Mouse (Mus musculus) adrenal gland, postnatal 14 days (tissue): ENCODE measurements around the gene Cyp26b1. TPM values are rescaled to one million over a fixed set of nuclear protein-coding genes. Genes with fewer than 3 reads are reported as not detected.
A peak's percentile ranks its signal among the peaks of the same experiment; 100 is the strongest.

ENCODE experiments used
- DNase-seq: peaks from one replicate; pipeline ENCODE4 v3.0.0; 2021; ENCODE audit warnings: mixed read lengths
- total RNA-seq: library from RNA; stranded (reverse); gene quantifications from 2 replicates; pipeline ENCODE4 v1.2.3, GENCODE M21; 2021

Gene Cyp26b1
- total RNA-seq, 1 experiment from 2014 or later = 3.3 TPM

DNA sequence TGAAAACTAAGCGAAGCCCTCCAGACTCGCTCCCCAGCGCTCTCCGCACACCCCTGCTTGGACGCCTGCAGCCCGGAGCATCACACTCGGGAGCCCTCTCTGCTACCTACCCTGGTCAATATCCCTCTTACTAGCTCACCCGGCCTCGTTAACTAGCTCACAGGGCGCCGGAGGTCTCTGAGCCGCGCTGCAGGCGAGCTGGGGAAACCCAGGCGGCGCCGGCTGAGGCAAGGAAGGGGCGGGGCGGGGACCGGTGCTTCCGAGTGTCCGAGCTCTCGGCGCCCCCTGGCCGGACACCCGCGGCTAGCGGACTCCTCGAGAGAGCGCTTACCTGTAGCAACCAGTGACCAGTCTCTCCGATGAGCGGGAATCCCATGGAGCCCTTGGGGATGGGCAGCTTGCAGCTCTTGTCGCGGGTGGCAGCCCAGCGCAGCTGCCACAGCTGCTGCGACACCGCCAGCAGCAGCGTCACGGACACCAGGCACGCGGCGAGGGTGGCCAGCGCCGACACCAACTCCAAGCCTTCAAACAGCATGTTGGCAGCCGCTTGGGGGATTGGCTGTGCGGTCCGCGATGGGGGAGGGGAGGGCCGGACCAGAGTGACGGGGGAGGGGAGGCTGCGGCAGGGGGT is 6.1 kb downstream of the Cyp26b1 start:
- DNase-seq = peak; percentile 74

DNA sequence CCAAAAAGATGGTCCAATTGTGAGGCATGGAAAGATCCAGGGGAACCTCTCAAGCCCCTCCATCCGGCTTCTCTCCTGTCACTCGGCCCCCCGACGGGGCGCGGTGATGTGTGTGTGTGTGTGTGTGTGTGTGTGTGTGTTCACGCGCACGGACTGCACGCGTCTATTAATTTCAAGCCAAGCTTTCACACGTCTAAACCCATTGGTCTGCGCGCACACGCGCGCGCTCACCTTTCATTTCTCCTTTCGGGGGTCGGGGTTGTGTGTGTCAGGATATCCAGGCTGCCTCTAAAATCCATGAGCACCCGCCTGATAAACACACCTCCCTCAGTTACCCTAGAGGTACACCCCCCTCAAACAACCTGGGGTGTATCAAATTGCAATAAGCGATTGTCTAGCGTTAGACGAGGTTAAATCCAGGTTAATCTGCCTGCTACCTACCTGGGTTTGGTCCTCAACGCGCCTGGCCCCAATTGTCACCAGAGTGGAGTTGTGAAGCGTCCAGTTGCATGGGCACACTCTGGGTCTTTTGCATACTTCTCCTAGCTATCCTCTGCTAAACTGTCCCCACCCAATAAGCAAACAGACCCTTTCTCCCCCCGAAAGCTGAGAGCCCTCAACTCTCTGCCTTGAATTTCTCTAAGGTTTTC is 7.0 kb downstream of the Cyp26b1 start:
- DNase-seq = no peak

- DNase-seq = no peak
Measured at GRCm38 (mm10) chr6:84585686-84586300, 7.9 kb downstream of the Cyp26b1 start.

- DNase-seq = peak; percentile 62
Measured at GRCm38 (mm10) chr6:84584783-84585685, 8.7 kb downstream of the Cyp26b1 start.

GRCm38 (mm10) chr6:84583841-84584782 is 9.6 kb downstream of the Cyp26b1 start:
- DNase-seq = no peak

DNA sequence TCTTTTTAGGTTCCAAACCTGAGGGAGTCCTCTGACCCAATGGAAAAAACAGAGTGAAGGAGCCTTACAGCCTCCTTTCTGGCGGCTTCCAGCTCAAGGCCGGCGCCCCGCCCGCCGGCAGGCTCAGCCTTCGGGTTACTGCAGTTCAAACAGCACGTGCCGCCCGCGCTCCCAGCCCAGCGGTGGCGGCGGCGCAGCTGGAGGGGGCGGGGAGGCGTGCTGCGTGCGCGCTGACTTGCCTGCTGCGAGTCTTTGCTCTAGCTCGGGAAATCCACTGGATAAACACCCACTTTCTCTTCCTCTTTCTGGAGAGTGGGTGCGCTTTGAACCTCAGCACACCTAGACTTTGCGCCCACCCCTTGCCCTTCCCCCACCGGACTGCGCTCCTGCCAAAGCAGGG is 10.3 kb downstream of the Cyp26b1 start:
- DNase-seq = peak; percentile 93

DNA sequence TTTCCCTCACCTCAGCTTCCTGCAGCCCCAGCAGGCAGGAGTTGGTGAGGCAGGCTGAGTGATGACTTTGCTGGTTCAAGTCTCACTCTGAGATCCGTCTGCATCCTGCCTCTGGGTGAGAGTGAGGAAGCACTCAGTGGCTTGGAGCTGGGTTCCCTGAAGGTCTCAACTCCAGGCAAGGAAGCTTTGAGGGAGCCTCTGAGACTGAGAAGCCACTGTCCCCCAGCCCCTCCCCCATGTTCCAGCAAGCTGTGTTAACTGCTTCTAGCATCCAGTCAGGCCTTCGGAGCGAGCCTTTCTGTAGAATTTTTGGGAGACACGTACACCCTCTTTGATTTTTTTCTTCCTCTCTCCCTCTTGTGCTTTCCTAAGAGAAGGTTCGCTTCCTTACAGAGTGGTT is 10.9 kb downstream of the Cyp26b1 start:
- DNase-seq = no peak

GRCm38 (mm10) chr6:84581833-84582445 is 11.8 kb downstream of the Cyp26b1 start:
- DNase-seq = no peak

DNA sequence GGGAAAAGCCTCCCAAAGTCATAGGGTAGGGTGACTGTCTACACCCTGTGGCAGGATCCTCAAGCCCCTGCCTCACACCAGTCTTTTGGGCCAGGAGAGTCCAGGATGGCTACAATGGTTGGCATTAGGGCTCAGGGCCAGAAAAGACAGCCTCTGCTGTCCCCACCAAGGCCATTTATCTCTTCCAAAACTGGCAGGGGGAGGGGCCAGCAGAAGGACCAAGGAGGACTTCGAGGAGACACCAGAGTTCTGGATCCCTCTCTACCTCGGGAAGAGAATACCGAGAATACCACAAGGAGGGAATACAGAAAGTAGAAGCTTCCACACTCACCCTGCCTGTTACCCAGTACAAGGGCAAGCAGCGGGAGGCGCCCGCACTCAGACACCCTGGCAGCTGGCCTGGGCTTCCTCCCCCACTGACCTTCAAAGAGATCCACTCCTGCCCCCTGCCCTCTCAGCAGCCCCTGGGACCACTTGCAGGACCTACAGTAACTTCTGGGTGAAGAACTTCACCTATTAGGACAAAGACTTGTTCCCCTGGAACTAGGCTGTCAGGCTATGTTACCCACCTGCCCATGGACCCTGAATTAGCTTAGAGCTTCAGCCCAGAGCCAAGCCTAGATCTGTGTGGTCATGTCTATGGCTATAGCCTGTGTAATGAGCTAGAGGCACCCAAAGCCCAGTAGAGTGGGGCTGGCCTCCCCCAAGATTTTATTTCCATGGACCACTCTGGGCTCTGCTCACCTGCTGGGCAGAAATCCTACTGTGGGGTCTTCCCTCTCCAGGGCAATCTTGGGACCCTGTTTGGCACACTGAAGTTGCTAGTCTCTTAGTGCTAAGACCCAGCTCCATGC is 12.5 kb downstream of the Cyp26b1 start:
- peak; percentile 55 for DNase-seq

DNA sequence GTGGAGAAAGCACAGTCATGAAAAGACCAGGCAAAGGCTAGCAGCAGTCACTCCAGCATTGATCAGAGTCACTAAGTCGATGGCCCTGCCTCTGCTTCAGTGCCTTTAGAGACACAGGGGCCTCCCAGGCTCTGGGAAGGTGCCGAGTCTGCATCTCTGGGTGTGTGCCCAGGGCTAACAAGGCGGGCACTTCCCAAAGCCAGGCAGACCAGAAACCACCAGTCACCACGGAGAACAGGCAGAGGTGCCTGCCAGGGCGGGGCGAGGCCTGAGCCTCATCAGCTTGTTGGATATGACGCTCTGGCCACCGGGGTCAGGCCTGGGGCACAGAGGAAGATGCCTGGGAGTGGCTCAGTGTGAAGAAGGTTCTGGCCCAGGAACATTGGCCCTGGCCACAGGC is 14.2 kb downstream of the Cyp26b1 start:
- DNase-seq = no peak

DNA sequence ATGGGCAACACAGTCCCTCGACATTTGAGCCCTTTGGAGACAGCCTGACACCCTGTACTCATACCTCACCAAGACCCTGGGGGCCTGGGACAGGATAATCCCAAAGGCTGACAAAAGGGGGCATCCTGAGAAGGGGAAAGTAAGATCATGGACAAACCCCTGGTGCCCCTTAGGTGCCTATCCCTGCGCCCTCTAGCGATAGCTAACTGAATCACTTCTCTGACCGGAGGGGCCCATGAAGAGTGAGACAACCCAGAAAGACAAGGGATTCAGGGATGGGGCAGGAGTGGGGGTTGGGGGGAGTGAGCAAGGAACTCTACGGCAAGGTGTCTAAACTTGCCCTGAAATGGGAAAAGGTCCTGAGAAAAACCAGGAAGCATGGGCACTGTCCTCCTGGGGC is 14.8 kb downstream of the Cyp26b1 start:
- peak; percentile 54 for DNase-seq

GRCm38 (mm10) chr6:84577898-84578297 is 15.8 kb downstream of the Cyp26b1 start:
- no peak for DNase-seq

DNA sequence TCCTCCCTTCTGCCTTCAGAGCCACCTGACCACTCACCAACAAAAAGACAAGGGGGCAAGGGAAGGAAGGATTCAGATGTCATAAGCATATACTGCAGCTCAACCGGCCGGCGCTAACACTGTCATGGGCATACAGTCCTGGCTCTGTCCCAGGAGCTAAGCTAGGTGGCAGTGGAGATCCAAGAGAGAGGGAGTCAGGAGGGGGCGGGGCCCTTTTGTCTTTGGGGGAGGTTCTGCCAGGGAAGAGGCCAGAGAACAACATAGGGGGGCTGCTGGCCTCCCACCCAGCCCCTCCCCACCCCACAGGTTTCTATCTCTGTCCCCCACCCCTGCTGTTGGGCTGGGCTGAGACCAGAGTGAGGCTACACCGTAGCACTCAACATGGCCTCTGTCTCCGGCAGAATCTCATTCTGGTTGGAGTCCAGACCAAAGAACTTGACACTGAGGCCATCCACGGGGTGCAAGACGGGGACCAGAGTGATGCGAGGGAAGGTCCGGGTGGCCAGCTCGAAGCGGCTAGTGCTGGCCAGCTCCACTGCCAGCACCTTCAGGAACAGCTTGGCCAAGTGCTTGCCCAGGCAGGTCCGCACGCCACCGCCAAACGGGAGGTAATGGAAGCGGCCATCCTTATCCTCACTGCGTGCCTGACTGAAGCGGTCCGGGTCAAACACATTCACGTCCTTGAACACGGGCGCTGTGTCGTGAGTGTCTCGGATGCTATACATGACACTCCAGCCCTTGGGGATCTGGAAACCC is 19.6 kb downstream of the Cyp26b1 start:
- peak; percentile 77 for DNase-seq

DNA sequence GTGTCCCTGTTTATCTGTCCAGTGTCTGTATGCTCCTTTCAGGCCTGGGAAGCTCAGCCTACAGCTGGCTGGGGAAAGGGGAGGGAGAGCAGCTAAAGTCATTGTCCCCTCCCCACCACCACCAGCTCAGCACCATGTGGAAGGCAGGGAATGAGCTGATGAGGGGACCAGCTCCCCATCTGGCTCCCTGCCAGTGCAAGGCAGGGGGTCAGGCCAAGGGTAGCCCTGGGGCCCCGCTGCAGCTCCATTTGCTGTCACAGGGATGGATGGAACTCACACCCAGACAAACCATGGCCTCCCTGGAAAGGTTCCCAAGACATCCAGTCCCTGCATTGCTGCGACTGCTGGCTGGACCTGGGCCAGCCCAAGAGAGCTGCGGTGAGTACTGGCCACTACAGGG is 23.7 kb downstream of the Cyp26b1 start:
- no peak for DNase-seq

DNA sequence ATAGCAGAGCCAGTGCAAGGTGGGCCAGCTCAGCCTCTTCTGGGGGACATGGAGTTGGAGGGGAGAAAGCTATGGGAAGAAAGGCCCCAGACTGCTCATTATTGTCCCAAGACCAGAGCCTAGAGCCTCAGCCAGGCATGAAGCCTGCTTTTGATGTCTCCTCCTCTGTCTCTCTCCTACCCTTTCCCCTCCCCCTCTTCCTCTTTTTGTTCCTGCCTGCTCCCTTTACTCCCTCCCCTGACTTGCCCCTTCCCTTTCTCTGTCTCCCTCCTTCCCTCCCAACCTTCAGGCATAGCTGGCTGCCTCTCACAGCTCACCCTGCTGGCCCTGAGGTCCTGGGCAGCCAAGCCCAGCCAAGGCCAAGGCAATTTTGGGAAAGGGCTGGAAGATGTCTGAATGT is 24.1 kb downstream of the Cyp26b1 start:
- DNase-seq = no peak

- DNase-seq = no peak
Measured at GRCm38 (mm10) chr6:84568880-84569279, 24.8 kb downstream of the Cyp26b1 start.

DNA sequence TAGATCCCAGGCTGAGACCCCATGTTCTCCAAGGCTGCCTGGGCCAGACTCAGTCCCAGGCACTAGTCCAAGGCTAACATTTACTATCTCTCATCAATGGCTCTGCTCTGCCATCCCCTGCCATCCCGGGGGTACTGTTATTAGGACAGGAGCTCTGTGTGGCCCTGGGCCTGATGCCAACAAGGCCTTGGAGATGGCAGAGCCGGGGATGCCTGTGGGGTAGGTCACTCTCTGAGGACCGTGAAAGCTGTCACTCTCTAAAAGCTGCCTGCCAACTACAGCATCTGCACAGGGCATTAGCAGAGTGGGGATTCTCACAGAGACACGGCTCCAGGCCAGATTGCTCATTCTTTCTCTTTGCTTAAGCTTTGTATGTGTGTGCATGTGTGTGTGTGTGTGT is 26.0 kb downstream of the Cyp26b1 start:
- DNase-seq = peak; percentile 87

DNA sequence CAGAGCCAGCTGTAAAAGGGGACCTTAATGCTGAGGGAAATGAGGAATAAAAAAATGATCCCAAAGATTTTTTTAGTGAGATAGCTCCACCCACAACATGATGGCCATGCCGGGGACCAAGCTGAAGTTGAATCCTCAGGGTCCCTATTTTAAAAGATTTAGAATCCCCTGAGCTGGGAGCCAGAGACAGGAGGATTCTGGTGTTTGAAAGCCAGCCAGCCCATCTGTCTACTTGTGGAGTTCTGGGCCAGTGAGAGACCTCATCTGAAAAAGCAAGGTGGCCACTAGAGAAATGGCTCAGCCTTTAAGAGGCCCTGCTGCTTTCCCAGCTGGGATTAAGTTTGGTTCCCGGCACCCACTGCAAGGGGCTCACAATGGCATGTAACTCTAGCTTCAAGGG is 26.9 kb downstream of the Cyp26b1 start:
- DNase-seq = no peak

DNA sequence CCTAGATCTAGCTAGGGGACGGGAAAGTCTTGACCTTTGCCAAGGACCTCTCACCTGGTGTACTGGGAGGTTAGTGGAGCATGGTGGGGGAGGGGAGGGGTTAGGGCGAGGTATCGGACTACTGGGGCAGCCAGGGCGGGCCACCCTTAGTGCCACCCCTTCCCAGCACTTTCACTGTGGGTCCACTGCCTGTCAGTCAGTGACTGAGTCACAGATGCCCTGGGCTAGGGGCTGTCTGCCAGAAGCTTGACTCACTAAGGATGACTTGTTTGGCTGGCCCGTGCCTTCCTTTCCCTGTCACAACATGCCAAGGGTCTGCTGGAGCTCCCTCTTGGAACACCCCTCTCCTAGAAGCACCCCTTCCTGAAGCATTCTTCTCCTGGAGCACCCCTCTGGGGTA is 28.5 kb downstream of the Cyp26b1 start:
- DNase-seq = peak; percentile 72
